Mouse (Mus musculus) ovary, postnatal 10 days (tissue): ENCODE measurements around the gene Hist1h4i.

Experiments used
- DNase-seq: peaks from one replicate; pipeline ENCODE4 v3.0.0; 2022; ENCODE audit warnings: low spot score

Hist1h4i gene

GRCm38 (mm10) chr13:22008707-22009106 is 32.5 kb downstream of the Hist1h4i start:
- no peak for DNase-seq

GRCm38 (mm10) chr13:22007872-22008271 is 33.3 kb downstream of the Hist1h4i start:
- no peak for DNase-seq

GRCm38 (mm10) chr13:22007121-22007510 is 34.0 kb downstream of the Hist1h4i start:
- DNase-seq, result no peak

GRCm38 (mm10) chr13:22006334-22007120 is 34.6 kb downstream of the Hist1h4i start:
- DNase-seq, result no peak

- no peak for DNase-seq
These were observed 35.4 kb downstream of the Hist1h4i start for GRCm38 (mm10) chr13:22005605-22006333.

- DNase-seq, result no peak
These were observed 39.3 kb downstream of the Hist1h4i start for GRCm38 (mm10) chr13:22001823-22002222.

GRCm38 (mm10) chr13:22001346-22001745 is 39.8 kb downstream of the Hist1h4i start:
- no peak for DNase-seq

GRCm38 (mm10) chr13:21999147-21999546 is 42.0 kb downstream of the Hist1h4i start:
- no peak for DNase-seq

- DNase-seq, result no peak
These were observed 42.8 kb downstream of the Hist1h4i start for GRCm38 (mm10) chr13:21998412-21998811.

- DNase-seq, result no peak
These were observed 43.3 kb downstream of the Hist1h4i start for GRCm38 (mm10) chr13:21997821-21998220.

- DNase-seq, result no peak
These were observed 43.9 kb downstream of the Hist1h4i start for GRCm38 (mm10) chr13:21997201-21997820.

- no peak for DNase-seq
These were observed 44.3 kb downstream of the Hist1h4i start for GRCm38 (mm10) chr13:21996840-21997185.

- no peak for DNase-seq
These were observed 44.9 kb downstream of the Hist1h4i start for GRCm38 (mm10) chr13:21996101-21996839.

GRCm38 (mm10) chr13:21995331-21995914 is 45.7 kb downstream of the Hist1h4i start:
- no peak for DNase-seq

GRCm38 (mm10) chr13:21994896-21995295 is 46.3 kb downstream of the Hist1h4i start:
- no peak for DNase-seq

- DNase-seq, result no peak
These were observed 47.0 kb downstream of the Hist1h4i start for GRCm38 (mm10) chr13:21993957-21994738.

GRCm38 (mm10) chr13:21992550-21992949 is 48.6 kb downstream of the Hist1h4i start:
- DNase-seq, result no peak
